Mouse (Mus musculus) macrophage (primary cell): ENCODE data around the gene Resf1. TPM values are rescaled to one million over a fixed set of nuclear protein-coding genes. Genes with fewer than 3 reads are reported as not detected.
A peak's percentile ranks its signal among the peaks of the same experiment; 100 is the strongest.
"Not testable (repeated sequence)": the region's sequence is repeated elsewhere in the genome, so short reads cannot be mapped to it uniquely, and the experiment has no call there.

Experiments
- H3K27ac ChIP-seq: fragments of 350-480 bp; formaldehyde crosslinking; 2 replicates; pipeline ENCODE4 v1.9.0; 2021
- H3K36me3 ChIP-seq: fragments of 350-480 bp; formaldehyde crosslinking; 2 replicates; pipeline ENCODE4 v1.9.0; 2021; ENCODE audit errors: inconsistent target
- H3K4me3 ChIP-seq: fragments of 350-480 bp; formaldehyde crosslinking; 2 replicates; pipeline ENCODE4 v1.9.0; 2021; ENCODE audit errors: inconsistent target
- H3K79me2 ChIP-seq: fragments of 350-480 bp; formaldehyde crosslinking; 2 replicates; pipeline ENCODE4 v1.9.0; 2021; ENCODE audit errors: inconsistent target
- WGBS: methylation state at CpG from one replicate; pipeline ENCODE4 v1.1.7; 2026; ENCODE audit warnings: inconsistent platforms; ENCODE audit not compliant: missing documents; 5-methylcytosine and 5-hydroxymethylcytosine counted together
- polyA plus RNA-seq: library from polyadenylated mRNA; stranded (reverse); fragments of 250-400 nt; gene quantifications from 3 replicates; pipeline ENCODE4 v1.2.4, GENCODE M21; 2018; ENCODE audit warnings: inconsistent platforms

Resf1 gene
- polyA plus RNA-seq, 1 experiment from 2014 or later: 42.9 TPM

GRCm38 (mm10) chr6:149323523-149324241 is 14.5 kb downstream of the Resf1 start:
- no peak overlapping the region for H3K4me3 ChIP-seq
- peak overlapping the region; percentile 54 for H3K27ac ChIP-seq
- H3K36me3 ChIP-seq: peaks cover 87% of the 10 kb centered on the region
- peaks cover 65% of the 10 kb centered on the region for H3K79me2 ChIP-seq
- 24% methylated on average over 3 of the region's 4 CpGs for WGBS

DNA sequence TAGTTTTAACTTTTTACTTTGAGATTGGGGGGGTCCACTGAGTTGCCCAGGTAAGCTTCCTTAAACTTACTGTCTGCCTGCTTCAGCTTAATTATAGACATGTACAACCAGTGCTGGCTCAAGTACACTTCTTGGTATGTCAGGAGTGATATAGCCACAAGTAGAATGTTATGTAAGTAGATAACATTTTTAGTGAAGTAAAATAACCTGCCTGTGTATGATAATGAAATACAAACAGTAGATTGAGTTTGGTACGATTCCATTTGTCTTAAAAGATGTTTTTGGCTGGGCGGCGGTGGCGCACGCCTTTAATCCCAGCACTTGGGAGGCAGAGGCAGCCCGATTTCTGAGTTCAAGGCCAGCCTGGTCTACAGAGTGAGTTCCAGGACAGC is 15.0 kb downstream of the Resf1 start:
- Histone ChIP-seq H3K27ac (peak overlapping the region; percentile 54), H3K79me2 (peaks cover 65% of the 10 kb centered on the region)
- 92% methylated on average over 6 of the region's 6 CpGs for WGBS

DNA sequence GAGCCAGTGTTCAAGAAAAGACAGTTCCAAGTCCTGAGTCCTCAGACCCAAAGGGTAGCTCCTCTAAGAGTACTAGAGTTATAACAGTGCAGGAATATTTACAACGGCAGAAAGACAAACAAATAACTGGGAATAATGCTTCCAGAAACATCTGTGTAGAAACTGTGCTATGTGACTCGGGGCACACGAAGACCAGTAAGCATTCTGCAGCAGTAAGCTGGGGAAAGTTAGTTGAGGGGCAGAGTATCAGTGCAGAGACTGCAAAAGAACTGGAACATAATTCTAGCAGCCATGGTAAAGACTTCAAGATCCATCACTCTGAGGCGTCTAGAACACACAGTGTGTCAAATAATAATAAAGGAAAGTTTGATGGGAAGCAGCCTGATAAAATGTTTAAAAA is 19.9 kb downstream of the Resf1 start:
- WGBS: 96% methylated on average over 4 of the region's 4 CpGs
- Histone ChIP-seq H3K4me3 (no peak overlapping the region), H3K79me2 (peaks cover 49% of the 10 kb centered on the region; the same call in 1 of the 2 replicates), H3K36me3 (peaks cover 98% of the 10 kb centered on the region), H3K27ac (no peak overlapping the region)

More for the DNA sequence above, 15.0 kb downstream of the Resf1 start:
- Histone ChIP-seq H3K4me3 (no peak overlapping the region), H3K36me3 (peaks cover 88% of the 10 kb centered on the region)

GRCm38 (mm10) chr6:149330332-149330731 is 21.1 kb downstream of the Resf1 start:
- H3K79me2 ChIP-seq: peaks cover 37% of the 10 kb centered on the region; the same call in 1 of the 2 replicates
- H3K36me3 ChIP-seq: peaks cover 98% of the 10 kb centered on the region
- no peak overlapping the region for H3K27ac ChIP-seq
- WGBS: 100% methylated on average over 1 of the region's 1 CpGs
- no peak overlapping the region for H3K4me3 ChIP-seq

DNA sequence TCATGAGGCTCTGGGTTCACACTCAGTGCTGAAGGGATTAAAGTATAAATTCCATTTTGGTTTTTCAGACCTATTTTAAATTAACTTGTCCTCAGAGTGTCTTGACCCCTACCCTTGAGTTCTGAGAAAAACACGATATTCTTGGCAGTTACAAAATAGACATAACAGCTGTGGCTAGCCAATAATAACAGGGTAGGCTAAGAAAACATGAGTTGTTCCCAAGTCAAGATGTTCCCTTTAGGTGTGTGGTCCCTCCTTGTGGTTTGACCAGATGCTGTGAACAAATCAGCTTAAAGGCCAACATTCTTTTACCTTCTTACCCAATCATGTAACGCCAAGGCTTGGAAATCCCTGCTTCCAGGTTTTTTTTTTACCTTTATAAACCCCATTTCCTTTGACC is 23.8 kb downstream of the Resf1 start:
- Histone ChIP-seq H3K4me3 (no peak overlapping the region), H3K36me3 (peaks cover 82% of the 10 kb centered on the region), H3K79me2 (peaks cover 30% of the 10 kb centered on the region; the same call in 1 of the 2 replicates), H3K27ac (no peak overlapping the region)
- 90% methylated on average over 2 of the region's 2 CpGs for WGBS

- Histone ChIP-seq H3K27ac (no peak overlapping the region), H3K36me3 (peaks cover 33% of the 10 kb centered on the region), H3K4me3 (no peak overlapping the region), H3K79me2 (no peaks in the 10 kb centered on the region; the same call in 1 of the 2 replicates)
These were observed 28.8 kb downstream of the Resf1 start for GRCm38 (mm10) chr6:149337990-149338389.

GRCm38 (mm10) chr6:149338622-149339021 is 29.4 kb downstream of the Resf1 start:
- no peak overlapping the region for H3K4me3 ChIP-seq
- WGBS: 100% methylated on average over 1 of the region's 1 CpGs
- peaks cover 27% of the 10 kb centered on the region for H3K36me3 ChIP-seq
- H3K27ac ChIP-seq: no peak overlapping the region
- no peaks in the 10 kb centered on the region for H3K79me2 ChIP-seq

GRCm38 (mm10) chr6:149343802-149344201 is 34.6 kb downstream of the Resf1 start:
- 14% methylated on average over 2 of the region's 2 CpGs for WGBS
- Histone ChIP-seq H3K79me2 (no peaks in the 10 kb centered on the region), H3K36me3 (no peaks in the 10 kb centered on the region), H3K4me3 (no peak overlapping the region), H3K27ac (peak overlapping the region; percentile 61)

- H3K79me2 ChIP-seq: no peaks in the 10 kb centered on the region
- H3K27ac ChIP-seq: peak overlapping the region; percentile 61
- no peak overlapping the region for H3K4me3 ChIP-seq
- H3K36me3 ChIP-seq: no peaks in the 10 kb centered on the region
These were observed 35.2 kb downstream of the Resf1 start for GRCm38 (mm10) chr6:149344372-149344771.

GRCm38 (mm10) chr6:149348211-149348610 is 39.0 kb downstream of the Resf1 start:
- not testable (repeated sequence) for H3K27ac ChIP-seq, H3K79me2 ChIP-seq, H3K4me3 ChIP-seq, H3K36me3 ChIP-seq
- WGBS: 91% methylated on average over 6 of the region's 6 CpGs

- H3K27ac ChIP-seq: peak overlapping the region; percentile 3; the same call in 1 of the 2 replicates
- H3K4me3 ChIP-seq: no peak overlapping the region
- WGBS: 89% methylated on average over 4 of the region's 4 CpGs
These were observed 45.7 kb downstream of the Resf1 start for GRCm38 (mm10) chr6:149354826-149355495.

GRCm38 (mm10) chr6:149355799-149356198 is 46.6 kb downstream of the Resf1 start:
- H3K27ac ChIP-seq: peak overlapping the region; percentile 3; the same call in 1 of the 2 replicates
- WGBS: 91% methylated on average over 4 of the region's 4 CpGs
- H3K79me2 ChIP-seq, H3K4me3 ChIP-seq, H3K36me3 ChIP-seq: not testable (repeated sequence)

More at GRCm38 (mm10) chr6:149354826-149355495, 45.7 kb downstream of the Resf1 start:
- H3K36me3 ChIP-seq: no peaks in the 10 kb centered on the region
- no peaks in the 10 kb centered on the region for H3K79me2 ChIP-seq

DNA sequence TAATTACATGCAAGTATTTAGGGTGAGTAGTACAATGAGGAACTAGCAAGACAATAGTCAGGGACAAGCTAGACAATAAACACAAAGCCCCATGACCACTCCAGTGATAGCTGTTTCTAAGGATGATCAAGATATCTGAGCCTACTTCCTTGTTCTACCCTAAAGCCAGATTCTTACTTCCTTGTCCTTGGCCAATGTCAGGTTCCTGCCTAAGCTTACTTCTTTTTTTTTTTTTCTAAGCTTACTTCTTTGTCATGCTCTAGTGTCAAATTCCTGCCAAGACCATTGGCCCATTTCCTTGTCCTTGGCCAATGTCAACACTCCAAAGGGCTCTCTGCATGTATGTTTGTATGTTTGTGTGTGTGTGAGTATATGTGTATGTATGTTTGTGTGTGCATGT is 47.9 kb downstream of the Resf1 start:
- peak overlapping the region; percentile 22; the same call in 1 of the 2 replicates for H3K27ac ChIP-seq
- no peaks in the 10 kb centered on the region for H3K36me3 ChIP-seq
- H3K79me2 ChIP-seq: no peaks in the 10 kb centered on the region
- no peak overlapping the region for H3K4me3 ChIP-seq

DNA sequence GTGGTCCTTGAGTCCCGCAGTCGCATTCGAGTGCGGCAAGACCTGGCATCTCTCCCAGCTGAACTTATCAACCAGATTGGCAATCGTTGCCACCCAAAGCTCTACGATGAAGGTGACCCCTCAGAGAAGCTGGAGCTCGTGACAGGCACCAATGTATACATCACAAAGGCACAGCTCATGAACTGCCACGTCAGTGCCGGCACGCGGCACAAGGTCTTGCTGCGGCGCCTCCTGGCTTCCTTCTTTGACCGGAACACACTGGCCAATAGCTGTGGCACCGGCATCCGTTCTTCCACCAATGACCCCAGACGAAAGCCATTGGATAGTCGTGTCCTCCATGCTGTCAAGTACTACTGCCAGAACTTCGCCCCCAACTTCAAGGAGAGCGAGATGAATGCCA is 53.3 kb downstream of the Resf1 start:
- H3K4me3 ChIP-seq, H3K36me3 ChIP-seq, H3K79me2 ChIP-seq, H3K27ac ChIP-seq: not testable (repeated sequence)
- WGBS: 97% methylated on average over 13 of the region's 20 CpGs

GRCm38 (mm10) chr6:149365975-149366374 is 56.8 kb downstream of the Resf1 start:
- H3K36me3 ChIP-seq, H3K79me2 ChIP-seq, H3K4me3 ChIP-seq, H3K27ac ChIP-seq: not testable (repeated sequence)
- WGBS: no CpG with 5 or more reads among the region's 2 CpGs
